Mouse (Mus musculus): Measurements from ENCODE around the gene Gpt2. TPM values are rescaled to one million over a fixed set of nuclear protein-coding genes. Genes with fewer than 3 reads are reported as not detected.

Gene Gpt2
- total RNA-seq, 2 experiments from 2014 or later: 74.7 to 129 TPM

- no peak for DNase-seq
Observed at GRCm38 (mm10) chr8:85517336-85517735, 25.0 kb downstream of the Gpt2 start.

DNA sequence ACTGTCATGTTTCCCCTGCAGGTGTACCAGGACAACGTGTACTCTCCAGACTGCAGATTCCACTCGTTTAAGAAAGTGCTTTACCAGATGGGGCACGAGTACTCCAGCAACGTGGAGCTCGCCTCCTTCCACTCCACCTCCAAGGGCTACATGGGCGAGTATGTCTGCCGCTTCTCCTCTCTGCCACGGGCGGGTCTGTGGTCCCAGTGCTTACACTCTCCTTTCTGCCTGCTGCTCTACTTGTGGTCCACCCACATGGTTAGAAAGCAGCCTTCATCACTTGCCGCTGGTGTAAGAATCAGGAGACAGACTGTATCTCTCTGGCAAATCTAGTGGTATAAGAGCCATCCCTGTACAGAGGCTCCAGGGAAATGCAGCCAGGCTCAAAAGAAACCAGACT is 25.6 kb downstream of the Gpt2 start:
- intact Hi-C loops (cut with DNase I; ENCODE audit: low total_unique reads): no loop called here
- DNase-seq: no peak

More at GRCm38 (mm10) chr8:85517336-85517735, 25.0 kb downstream of the Gpt2 start:
- intact Hi-C loops (cut with DNase I; ENCODE audit: low total_unique reads): no loop called here

DNA sequence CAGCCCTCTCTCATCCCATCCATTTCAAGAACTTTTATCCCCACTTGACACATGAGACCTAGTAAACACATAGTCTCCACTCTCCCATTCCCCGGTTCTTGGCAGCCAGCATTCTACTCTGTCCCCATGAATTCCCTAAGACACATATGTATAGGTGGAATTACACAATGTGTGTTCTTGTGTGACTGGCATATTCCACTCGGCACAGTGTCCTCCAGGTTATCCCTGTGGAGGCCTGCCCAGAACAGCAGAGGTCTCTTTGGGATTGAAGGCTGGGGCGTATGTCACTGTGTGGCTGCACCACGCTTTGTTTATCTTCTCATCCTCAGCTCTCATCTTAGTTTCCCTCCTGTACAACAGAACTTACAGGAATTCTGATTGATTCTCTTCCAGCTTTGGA is 28.2 kb downstream of the Gpt2 start:
- intact Hi-C loops (cut with DNase I; ENCODE audit: low total_unique reads): no loop called here
- no peak for DNase-seq

GRCm38 (mm10) chr8:85521332-85521731 is 29.0 kb downstream of the Gpt2 start:
- peak; percentile 70 for DNase-seq
- intact Hi-C loops (cut with DNase I; ENCODE audit: low total_unique reads): no loop called here

GRCm38 (mm10) chr8:85524086-85524485 is 31.7 kb downstream of the Gpt2 start:
- no peak for DNase-seq
- intact Hi-C loops (cut with DNase I; ENCODE audit: low total_unique reads): no loop called here

- DNase-seq: peak; percentile 62
- intact Hi-C loops (cut with DNase I; ENCODE audit: low total_unique reads): no loop called here
Observed at GRCm38 (mm10) chr8:85526105-85526504, 33.7 kb downstream of the Gpt2 start.

GRCm38 (mm10) chr8:85528959-85529358 is 36.6 kb downstream of the Gpt2 start:
- intact Hi-C loops (cut with DNase I; ENCODE audit: low total_unique reads): no loop called here
- DNase-seq: no peak

DNA sequence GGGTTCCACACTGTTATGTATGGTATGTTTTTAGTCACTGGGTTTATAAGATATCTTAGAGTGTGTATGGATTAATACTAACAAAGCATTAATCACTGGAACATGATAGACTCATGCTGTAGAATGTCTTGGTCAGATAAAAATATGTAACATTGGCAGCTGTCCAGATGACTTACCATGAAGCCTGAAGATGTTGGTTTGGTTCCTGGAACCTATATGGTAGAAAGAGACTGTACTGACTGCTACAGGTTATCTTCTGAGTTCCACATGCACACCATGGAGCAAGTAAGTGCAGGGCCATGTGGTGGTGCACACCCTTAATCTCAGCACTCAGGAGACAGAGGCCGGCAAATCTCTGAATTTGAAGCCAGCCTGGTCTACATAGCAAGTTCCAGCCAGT is 38.3 kb downstream of the Gpt2 start:
- DNase-seq: no peak
- intact Hi-C loops (cut with DNase I; ENCODE audit: low total_unique reads): no loop called here

DNA sequence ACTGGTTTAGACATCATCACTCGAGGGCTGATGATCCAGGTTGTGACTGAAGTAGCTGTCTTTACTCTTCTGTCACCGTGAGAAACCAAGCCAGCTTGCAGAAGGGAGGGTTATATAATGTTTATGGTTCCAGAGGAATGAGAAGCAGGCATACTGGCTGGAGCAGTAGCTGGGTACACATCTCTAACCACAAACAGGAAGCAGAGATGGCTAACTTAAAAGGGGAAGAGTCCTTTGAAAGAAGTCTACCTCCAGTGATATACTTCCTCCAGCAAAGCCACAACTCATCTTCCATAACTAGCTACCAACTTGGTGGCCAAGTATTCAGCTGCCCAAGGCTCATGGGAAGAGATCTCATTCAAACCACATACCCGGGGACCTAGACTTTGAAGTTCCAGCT is 39.1 kb downstream of the Gpt2 start:
- intact Hi-C loops (cut with DNase I; ENCODE audit: low total_unique reads): no loop called here
- no peak for DNase-seq

GRCm38 (mm10) chr8:85532843-85533242 is 40.5 kb downstream of the Gpt2 start:
- no peak for DNase-seq
- intact Hi-C loops (cut with DNase I; ENCODE audit: low total_unique reads): no loop called here

DNA sequence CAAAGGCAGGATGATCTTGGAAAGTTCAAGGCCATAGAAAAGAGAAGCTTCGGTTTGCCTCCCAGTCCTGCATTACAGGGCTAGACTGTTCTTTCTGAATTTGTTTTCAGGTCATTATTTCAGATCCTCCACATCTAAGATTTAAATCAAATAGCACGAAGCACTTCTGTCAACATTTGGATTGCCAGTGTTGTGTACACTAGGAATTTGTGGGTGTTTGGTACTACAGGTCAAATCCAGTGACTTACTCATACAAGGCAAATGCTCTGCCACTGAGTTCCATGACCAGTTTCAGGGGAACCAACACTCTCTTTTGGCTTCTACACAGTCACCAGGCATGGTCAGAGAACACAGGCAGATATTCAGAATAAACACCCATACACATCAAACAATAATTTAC is 41.1 kb downstream of the Gpt2 start:
- no peak for DNase-seq
- intact Hi-C loops (cut with DNase I; ENCODE audit: low total_unique reads): no loop called here

- no peak for DNase-seq
Observed at GRCm38 (mm10) chr8:85534163-85534562, 41.8 kb downstream of the Gpt2 start.

GRCm38 (mm10) chr8:85536332-85536731 is 44.0 kb downstream of the Gpt2 start:
- DNase-seq: no peak
- intact Hi-C loops (cut with DNase I; ENCODE audit: low total_unique reads): no loop called here

More at GRCm38 (mm10) chr8:85534163-85534562, 41.8 kb downstream of the Gpt2 start:
- intact Hi-C loops (cut with DNase I; ENCODE audit: low total_unique reads): no loop called here

DNA sequence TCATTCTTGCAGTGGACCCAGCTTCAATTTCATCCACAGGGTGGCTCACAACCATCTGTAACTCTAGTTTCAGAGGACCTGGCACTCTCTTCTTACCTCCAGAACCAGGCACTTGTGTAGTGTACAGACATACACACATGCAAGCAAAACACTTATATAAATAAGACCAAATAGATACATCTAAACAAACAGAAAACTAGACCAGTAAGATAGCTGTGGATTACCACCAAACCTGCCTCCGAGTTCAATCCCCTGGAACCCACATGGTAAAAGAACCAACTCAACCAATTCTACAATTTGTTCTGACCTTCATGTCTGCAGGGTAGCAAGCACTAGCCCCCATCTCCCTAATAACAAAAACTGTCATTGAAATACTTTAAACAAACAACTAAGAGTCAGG is 59.6 kb downstream of the Gpt2 start:
- intact Hi-C loops (cut with DNase I; ENCODE audit: low total_unique reads): no loop called here
- no peak for DNase-seq

DNA sequence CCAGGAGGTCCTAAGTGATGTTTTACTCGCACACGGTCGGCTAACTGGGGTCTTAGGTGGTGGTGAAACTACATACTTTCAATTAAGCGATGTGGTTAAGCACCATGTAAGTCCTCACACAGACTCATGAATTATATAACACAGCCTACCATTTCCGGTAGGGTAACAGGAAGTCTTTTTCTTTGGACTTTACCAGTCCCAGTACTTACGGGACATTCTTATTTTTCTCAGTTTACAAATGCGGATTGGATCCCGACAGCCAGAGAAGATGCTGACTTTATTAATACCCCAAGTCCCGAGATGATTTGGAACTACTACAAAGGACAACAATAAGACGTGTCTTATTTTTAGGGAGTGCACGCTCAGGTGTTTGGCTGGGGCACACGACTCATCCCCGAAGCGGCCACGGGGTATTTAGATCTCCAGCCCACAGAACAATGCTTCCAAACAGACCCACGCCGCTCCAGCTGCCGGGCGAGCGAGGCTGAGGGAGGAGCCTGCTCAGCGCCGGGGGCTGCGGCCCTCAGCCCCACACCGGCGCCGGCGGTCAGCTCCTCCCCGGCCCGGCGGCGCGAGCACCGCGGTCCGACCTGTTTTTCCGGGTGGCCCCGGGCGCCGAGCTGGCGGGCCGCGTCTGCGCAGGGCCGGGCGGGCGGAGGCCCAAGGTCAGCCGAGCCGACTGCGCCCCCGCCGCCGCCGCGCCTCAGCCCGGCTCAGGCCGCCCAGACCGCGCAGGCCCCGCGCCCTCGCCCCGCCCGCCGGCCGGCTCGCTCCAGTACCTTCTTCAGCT is 62.2 kb downstream of the Gpt2 start:
- no peak for DNase-seq
- intact Hi-C loops (cut with DNase I; ENCODE audit: low total_unique reads): no loop called here

DNA sequence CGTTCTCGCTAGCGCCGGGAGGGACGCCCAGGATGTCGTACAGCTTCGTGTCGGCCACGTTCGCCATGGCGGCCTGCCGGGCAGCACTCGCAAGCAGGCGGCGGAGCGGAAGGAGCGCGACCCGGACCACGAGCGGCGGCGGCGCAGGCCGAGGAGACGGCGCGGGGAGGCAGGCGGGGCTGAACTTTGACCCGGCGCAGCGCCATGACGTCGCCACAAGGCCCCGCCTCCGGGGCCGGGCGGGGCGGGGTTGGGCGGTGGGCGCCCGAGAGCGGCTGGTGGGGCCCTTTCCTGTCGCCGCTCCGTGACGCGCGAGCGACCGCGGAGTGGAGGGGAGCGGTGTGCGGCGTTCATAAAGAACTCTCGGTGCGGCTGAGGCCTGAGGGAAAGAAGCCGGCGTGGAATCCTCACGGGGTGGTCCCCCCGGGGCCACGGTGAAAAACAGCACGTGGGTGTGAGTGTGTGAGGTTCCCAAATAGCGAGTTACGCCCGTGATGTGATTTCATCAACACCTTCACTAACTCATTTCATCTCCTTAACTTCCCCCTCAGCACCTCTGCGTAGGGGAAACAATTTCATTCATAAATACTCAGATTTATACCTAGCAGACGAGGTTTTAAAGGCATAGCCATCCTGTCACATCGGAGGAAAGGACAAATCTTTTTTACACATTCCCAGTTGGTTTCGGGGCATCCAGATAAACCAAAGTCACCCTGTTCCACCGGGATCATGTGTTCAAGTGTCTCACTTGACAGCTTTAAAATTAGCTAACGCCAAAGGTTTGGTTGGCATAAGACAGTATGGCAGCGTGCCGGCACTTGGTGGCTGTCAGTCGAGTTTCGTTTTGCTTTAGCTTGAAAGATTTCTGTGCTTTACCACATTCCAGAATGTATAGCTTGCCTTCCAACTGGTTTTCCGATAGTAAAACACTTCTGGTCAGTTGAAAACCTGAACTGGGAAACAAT is 63.1 kb downstream of the Gpt2 start, which contains the start of gene Dnaja2:
Dnaja2 (minus strand) TSS at position 164 of the 965 bp plus-strand sequence.
- intact Hi-C loops (cut with DNase I; ENCODE audit: low total_unique reads): no loop called here

DNA sequence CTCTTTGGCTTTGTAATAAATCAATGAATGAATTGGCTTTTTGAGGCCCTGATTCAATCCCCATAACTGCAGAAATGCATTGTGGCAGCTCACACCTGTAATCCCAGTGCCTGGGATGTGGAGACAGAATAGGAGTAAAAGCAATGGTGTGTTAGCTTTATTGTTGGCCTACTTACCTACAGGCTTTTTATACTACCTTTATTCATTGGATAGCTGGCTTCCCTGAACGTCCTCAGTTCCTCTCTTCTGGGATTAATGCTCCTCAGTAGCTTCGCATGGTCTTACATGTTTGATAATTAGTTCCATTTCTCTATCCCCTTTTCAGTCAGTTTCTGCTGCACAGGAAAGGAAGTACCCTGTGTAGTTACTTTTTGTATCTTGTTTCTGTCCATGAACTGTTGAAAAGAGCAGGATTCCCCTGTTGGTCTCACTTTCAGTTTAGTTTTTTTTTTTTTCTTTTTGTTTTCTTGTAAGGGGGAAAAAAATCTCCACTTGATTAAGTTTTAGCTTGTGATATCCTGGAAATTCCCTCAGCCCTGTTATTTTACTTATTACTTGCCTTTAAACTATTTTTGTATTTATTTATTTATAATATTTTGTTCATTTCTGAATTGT is 64.7 kb downstream of the Gpt2 start:
- intact Hi-C loops (cut with DNase I; ENCODE audit: low total_unique reads): no loop called here
- DNase-seq: no peak

More for the DNA sequence above, 63.1 kb downstream of the Gpt2 start, which contains the start of gene Dnaja2:
- peak; percentile 90 for DNase-seq

DNA sequence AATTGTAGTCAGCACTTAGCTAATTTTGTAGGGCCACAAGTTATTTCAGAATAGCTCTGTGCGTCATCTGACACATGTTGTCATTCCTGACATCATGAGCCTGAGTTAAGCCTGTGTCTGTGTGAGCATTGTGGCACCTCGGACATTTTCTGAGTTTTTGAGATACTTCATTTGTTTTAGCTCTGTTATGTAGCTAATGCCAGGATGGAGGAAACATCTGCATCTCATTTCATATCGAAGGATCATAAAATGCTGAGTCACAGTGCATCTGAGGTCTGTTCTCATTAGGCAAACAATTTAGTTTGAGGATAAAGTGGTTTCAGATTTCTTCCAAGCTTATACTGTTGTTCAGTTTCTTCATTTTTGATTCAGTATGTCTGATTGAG is 65.2 kb downstream of the Gpt2 start:
- DNase-seq: no peak
- intact Hi-C loops (cut with DNase I; ENCODE audit: low total_unique reads): no loop called here

DNA sequence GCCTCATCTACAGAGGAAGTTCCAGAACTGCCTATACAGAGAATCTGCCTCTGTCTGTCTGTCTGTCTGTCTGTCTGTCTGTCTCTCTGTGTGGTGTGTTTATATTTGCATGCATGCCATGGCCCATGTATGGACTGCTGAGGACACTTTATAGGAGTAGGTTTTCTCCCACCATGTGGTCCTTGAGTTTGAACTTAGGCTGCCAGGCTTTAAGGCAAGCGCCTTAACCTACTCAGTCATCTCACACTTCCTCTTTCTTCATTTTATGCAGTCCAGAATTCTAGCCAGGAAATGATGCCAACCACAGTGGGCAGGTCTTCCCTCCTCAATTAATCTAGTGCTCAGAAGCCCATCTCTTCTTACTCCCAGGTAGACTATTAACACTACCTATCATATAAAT is 66.8 kb downstream of the Gpt2 start:
- intact Hi-C loops (cut with DNase I; ENCODE audit: low total_unique reads): no loop called here
- no peak for DNase-seq

DNA sequence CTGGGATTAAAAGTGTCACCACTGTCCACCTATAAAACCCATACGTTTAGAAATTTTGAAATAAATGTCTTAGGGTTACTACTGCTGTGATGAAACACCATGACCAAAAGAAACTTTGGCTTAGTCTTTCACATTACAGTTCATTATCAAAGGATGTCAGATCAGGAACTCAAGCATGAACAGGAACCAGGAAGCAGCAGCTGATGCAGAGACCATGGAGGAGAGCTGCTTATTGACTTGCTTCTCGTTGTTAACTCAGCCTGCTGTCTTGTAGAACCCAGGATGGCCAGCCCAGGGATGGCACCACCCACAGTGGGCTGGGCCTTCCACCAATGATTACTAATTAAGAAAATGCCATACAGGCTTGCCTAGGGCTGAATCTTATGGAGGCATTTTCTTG is 67.6 kb downstream of the Gpt2 start:
- intact Hi-C loops (cut with DNase I; ENCODE audit: low total_unique reads): no loop called here
- no peak for DNase-seq
